Mouse (Mus musculus) frontal cortex, postnatal 25 days (tissue): ENCODE measurements around the gene Tfap4.
A peak's percentile ranks its signal among the peaks of the same experiment; 100 is the strongest.

ENCODE experiments used
- DNase-seq, 2 experiments: peaks; one replicate each; pipeline ENCODE4 v3.0.0; 2022; ENCODE audit warnings: low spot score in 2 of 2

Gene Tfap4

GRCm38 (mm10) chr16:4520673-4521072, 39.0 kb downstream of the Tfap4 start:
- no peak for DNase-seq

DNA sequence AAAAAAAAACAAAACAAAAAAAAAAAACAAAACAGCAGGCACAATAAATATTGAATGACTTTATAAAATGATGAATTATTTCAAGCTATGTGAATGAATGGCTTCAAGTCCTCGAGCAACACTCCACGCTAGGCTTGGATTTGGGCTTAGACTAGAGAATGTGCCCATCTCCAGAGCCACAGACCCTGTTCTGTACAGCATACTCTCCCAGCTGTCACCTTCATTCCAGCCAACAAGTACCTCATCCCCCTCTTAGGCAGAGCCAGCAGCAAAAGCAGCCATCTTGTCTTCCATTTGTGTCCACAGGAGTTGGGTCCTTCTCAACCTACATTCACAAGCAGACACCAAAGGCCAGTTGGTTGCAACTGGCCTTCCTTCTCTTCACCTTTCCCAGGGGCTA, 39.8 kb downstream of the Tfap4 start:
- DNase-seq: no peak

GRCm38 (mm10) chr16:4519157-4519556, 40.5 kb downstream of the Tfap4 start:
- no peak for DNase-seq

GRCm38 (mm10) chr16:4517906-4518305, 41.7 kb downstream of the Tfap4 start:
- DNase-seq: no peak

DNA sequence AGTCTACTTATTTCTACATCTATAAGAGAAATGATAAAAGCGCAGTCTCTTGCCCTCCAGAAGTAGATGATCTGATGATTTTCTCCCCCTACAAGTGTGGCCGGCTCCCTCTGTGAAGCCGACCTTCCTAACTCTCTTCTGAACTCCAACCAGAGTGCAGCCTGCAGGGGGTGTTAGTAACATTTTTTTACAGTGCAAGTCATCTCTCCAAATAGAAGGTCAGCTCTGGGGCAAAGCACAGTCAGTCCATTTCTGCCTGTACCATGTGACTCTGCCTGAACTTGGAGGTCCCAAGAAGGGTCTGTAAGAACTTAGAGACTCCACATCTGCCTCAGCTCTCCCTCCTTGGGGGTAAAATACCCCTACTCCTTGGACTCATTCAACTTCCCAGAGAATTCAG, 45.3 kb downstream of the Tfap4 start:
- DNase-seq: no peak

- DNase-seq: peak in 1 of 2 experiments; percentile 10
Observed at GRCm38 (mm10) chr16:4512661-4513438, 46.8 kb downstream of the Tfap4 start.

- no peak for DNase-seq
Observed at GRCm38 (mm10) chr16:4511371-4511770, 48.3 kb downstream of the Tfap4 start.

GRCm38 (mm10) chr16:4506181-4506580, 53.5 kb downstream of the Tfap4 start:
- DNase-seq: no peak

DNA sequence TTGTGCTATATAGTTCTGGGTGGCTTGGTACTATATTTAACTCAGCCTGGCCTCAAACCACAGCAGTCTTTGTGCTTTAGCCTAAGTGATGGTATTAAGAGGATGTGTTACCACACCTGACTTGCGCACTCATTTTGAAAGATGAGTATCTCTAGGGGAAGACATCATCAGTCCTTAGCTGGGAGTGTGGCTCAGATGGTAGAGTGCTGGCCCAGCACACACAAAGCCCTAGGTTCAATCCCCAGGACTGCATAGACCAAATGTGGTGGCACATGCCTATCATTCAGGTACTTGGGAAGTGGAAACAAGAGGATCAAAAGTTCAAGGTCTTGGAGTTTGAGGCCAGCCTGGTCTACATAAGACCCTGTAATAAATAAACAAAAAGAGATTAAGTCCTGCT, 56.2 kb downstream of the Tfap4 start:
- DNase-seq: no peak

- no peak for DNase-seq
Observed at GRCm38 (mm10) chr16:4502568-4502967, 57.1 kb downstream of the Tfap4 start.

GRCm38 (mm10) chr16:4501703-4502102, 58.0 kb downstream of the Tfap4 start:
- DNase-seq: no peak

DNA sequence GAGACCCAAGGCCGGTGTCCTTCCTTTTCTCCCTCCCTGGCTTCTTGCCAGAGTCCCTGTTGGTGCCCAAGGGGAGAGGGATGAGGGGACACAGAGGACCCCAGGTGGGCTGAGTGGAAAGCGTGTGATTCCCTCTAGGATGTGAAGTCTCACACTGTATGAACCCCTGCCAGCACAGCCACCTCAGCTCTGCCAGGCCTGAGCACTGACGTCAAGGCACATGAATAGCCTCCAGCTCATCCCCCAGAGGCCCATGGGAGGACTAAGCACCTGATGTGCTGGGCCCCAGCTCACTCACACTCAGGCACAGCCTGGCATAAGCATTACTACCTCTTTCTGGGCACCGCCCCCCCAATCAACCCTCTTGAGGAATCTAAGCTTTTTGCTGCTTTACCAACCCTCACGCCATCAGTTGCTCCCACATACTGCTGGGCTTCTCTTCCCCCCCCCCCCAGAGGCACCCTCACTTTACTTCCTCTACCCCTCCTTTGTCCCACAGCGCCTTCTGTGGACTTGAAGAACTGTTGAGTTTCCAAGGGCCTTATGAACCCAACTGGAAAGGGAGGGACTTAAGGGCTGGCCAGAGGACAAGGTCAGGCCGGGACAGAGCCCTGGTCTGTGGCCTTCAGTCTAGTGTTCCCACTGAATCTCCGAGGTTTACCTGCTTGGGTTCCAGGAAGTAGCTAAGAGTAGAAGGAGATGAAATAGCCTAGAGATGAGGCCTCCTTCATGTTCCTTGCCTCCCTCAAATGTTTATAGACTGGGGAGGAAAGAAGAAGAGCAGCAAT, 58.9 kb downstream of the Tfap4 start:
- DNase-seq: no peak

DNA sequence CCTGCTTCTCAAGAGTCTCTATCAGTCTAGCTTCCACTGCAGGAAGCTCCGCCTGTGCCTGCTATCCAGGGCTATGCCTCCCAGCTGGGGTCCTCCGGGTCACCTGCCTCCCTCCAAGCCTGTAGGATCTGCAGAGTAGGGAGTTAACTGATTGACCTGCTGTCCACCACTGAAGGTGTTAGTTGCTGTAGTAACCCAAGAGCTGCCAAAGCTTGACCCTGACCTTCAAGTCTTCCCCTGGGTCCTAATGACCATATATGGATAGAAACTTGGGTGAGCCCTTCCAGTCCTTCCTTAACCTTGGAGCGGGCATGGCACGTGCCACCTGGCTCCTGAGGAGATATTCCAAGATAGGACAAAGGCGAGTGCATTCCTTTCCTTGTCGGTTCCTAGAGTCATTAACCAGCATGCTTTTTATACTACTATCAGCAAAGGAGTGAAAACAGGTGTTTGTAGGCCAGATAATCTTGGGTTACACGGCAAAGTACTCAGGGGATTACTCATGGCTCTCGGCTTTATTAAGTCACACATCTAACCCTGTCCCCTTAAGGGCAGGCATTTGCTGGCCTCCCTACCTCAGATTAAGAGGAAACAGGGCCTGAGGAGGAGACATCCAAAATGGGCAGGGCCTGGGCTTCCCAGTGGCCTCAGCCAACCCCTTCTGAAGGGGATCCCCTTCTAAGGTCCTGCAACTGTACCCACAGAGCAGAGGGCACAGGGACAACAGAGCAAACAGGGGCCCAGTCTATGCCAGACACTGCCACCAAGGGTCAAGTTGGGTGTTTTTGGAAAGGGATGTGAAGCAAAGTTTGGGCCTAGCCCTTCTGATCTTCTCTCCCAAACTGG, 61.7 kb downstream of the Tfap4 start:
- no peak for DNase-seq

DNA sequence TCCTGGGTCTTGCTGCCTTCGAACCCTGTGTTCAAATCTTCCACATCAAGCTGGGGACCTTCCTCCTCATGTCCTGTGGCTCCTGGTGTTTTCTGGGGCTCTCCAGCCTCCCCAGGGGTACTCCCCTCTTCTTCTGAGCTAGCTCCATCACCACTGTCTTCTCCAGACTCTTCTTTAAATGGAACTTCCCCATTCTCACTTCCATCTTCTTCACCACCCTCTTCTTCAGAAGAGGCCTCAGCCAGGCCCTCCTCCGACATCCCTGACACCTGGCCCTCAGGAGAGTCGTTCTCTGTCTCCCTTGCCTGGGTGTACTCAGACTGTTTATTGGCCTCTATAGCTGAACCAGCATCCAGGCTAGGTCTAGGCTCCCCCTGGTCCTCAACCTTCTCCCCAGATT, 63.2 kb downstream of the Tfap4 start:
- DNase-seq: no peak

GRCm38 (mm10) chr16:4495861-4496260, 63.8 kb downstream of the Tfap4 start:
- DNase-seq: no peak
